Mouse (Mus musculus): ENCODE results near the gene Mief2. TPM values are rescaled to one million over a fixed set of nuclear protein-coding genes. Genes with fewer than 3 reads are reported as not detected.

Mief2 gene
- polyA plus RNA-seq, 1 experiment = 7.1 TPM

DNA sequence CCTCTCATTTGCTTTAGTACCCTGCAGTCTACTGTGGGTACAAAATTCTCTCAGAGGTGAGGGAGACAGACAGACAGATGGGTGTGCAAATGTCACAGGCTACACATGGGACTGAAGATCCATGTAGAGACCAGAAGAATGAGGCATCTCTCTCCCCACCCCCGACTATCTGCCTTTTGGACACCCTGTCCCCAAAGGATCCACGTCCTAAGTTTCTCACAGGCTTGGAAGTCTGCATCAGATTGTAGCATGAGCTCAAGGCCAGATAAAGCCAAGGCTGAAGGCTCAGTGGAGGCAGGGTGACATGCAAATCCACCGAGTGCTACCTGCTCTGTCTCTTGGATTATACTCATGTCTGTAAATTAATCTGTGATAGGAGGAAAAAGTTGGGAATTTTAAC is 8.3 kb downstream of the Mief2 start:
- Histone ChIP-seq H3K36me3 (ENCODE audit: control insufficient read depth, insufficient read depth, low read length, poor library complexity, severe bottlenecking) (no peaks in the 10 kb centered on the region; the same call in 1 of the 2 replicates), H3K27me3 (ENCODE audit: control insufficient read depth, insufficient read depth, low read length, poor library complexity, severe bottlenecking) (no peaks in the 10 kb centered on the region), H3K9ac (ENCODE audit: low read depth, poor library complexity, severe bottlenecking) (no peak overlapping the region), H3K9me3 (replicated peaks; ENCODE audit: control insufficient read depth, insufficient read depth, low read length, poor library complexity, severe bottlenecking) (no peaks in the 10 kb centered on the region), H3K27ac (ENCODE audit: insufficient read depth, low read length) (no peak overlapping the region), H3K4me1 (ENCODE audit: control insufficient read depth, insufficient read depth, low read length) (no peaks in the 10 kb centered on the region), H3K4me3 (ENCODE audit: low read depth, low read length) (no peak overlapping the region)
- no peak for TF ChIP-seq CTCF (IDR thresholded peaks at IDR 0.05; ENCODE audit: low read depth, low read length)
- no peak for TF ChIP-seq EP300 (IDR thresholded peaks at IDR 0.05; ENCODE audit: insufficient read depth, low read depth, low read length)
- no peak for TF ChIP-seq POLR2A (IDR thresholded peaks at IDR 0.05; ENCODE audit: insufficient read depth, low read length)

DNA sequence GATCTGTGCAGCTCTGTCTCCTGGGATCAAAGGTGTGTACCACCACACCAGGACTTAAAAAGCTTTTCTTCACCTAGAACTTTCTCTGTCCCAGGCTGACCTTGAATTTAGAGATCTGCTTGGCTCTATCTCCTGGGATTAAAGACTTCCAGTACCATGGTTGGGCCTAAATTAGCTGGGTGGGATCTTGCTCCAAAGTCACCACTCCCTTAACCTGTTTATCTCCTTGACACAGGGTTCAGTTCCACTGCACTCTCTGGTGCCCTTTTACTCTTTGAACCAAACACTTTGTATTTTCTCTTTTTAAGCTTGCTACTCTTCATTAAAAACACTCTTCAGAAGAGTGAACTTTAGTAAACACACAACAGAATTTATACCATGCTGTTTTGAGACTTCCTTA is 9.3 kb downstream of the Mief2 start:
- Histone ChIP-seq H3K4me3 (ENCODE audit: low read depth, low read length) (no peak overlapping the region), H3K27ac (ENCODE audit: insufficient read depth, low read length) (no peak overlapping the region), H3K27me3 (ENCODE audit: control insufficient read depth, insufficient read depth, low read length, poor library complexity, severe bottlenecking) (no peaks in the 10 kb centered on the region), H3K9me3 (replicated peaks; ENCODE audit: control insufficient read depth, insufficient read depth, low read length, poor library complexity, severe bottlenecking) (no peaks in the 10 kb centered on the region), H3K4me1 (ENCODE audit: control insufficient read depth, insufficient read depth, low read length) (no peaks in the 10 kb centered on the region), H3K9ac (ENCODE audit: low read depth, poor library complexity, severe bottlenecking) (no peak overlapping the region), H3K36me3 (ENCODE audit: control insufficient read depth, insufficient read depth, low read length, poor library complexity, severe bottlenecking) (no peaks in the 10 kb centered on the region; the same call in 1 of the 2 replicates)
- TF ChIP-seq CTCF (IDR thresholded peaks at IDR 0.05; ENCODE audit: low read depth, low read length) (no peak), POLR2A (IDR thresholded peaks at IDR 0.05; ENCODE audit: insufficient read depth, low read length) (no peak), EP300 (IDR thresholded peaks at IDR 0.05; ENCODE audit: insufficient read depth, low read depth, low read length) (no peak)

DNA sequence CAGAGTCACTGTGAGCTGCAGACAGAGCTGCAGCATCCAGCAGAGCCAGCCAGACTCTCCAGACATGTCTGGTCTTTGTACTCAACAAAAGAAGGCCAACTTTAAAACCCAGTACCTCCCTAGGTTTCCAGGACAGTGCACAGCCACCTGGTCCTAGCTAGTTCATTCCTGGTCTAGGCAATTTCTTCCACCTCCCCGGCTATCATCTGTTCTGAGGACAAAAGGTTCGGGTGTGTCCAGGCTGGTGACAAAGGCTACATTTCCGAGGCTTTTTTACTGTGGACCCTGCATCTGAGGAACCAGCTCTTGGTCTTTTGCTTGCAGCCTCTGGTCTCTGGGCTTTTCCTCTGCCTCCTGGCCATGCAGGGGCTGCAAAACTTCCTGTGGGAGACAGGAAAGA is 12.1 kb downstream of the Mief2 start:
- H3K27ac ChIP-seq (ENCODE audit: insufficient read depth, low read length) = peak overlapping the region; percentile 81
- TF ChIP-seq CTCF (IDR thresholded peaks at IDR 0.05; ENCODE audit: low read depth, low read length) (no peak), EP300 (IDR thresholded peaks at IDR 0.05; ENCODE audit: insufficient read depth, low read depth, low read length) (peak; percentile 72)
- no peaks in the 10 kb centered on the region for H3K9me3 ChIP-seq (replicated peaks; ENCODE audit: control insufficient read depth, insufficient read depth, low read length, poor library complexity, severe bottlenecking)
- H3K9ac ChIP-seq (ENCODE audit: low read depth, poor library complexity, severe bottlenecking) = no peak overlapping the region
- H3K27me3 ChIP-seq (ENCODE audit: control insufficient read depth, insufficient read depth, low read length, poor library complexity, severe bottlenecking) = no peaks in the 10 kb centered on the region
- H3K4me1 ChIP-seq (ENCODE audit: control insufficient read depth, insufficient read depth, low read length) = no peaks in the 10 kb centered on the region
- H3K36me3 ChIP-seq (ENCODE audit: control insufficient read depth, insufficient read depth, low read length, poor library complexity, severe bottlenecking) = peaks cover 8% of the 10 kb centered on the region
- H3K4me3 ChIP-seq (ENCODE audit: low read depth, low read length) = no peak overlapping the region

DNA sequence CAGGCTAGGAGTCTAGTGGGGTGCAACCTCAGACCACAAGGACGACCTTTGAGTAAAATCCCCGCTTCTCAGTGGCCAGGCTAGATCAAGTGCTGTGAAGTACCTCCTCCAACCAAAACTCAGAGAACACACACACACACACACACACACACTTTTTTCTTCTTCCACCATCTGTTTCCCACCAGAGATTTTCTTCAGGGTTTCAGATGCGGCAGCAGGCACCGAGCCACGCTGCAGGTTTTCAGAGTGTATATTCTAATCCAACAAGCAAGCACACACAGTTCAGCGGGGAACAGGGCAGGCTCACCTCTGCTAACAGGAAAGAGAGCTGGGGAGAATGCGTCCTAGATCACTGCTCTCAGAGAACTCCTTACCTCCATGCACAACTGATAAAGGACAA is 27.4 kb downstream of the Mief2 start:
- TF ChIP-seq POLR2A (IDR thresholded peaks at IDR 0.05; ENCODE audit: insufficient read depth, low read length) = no peak
- no peak for TF ChIP-seq CTCF (IDR thresholded peaks at IDR 0.05; ENCODE audit: low read depth, low read length)
- TF ChIP-seq EP300 (IDR thresholded peaks at IDR 0.05; ENCODE audit: insufficient read depth, low read depth, low read length) = no peak
- Histone ChIP-seq H3K9ac (ENCODE audit: low read depth, poor library complexity, severe bottlenecking) (no peak overlapping the region), H3K9me3 (replicated peaks; ENCODE audit: control insufficient read depth, insufficient read depth, low read length, poor library complexity, severe bottlenecking) (no peaks in the 10 kb centered on the region), H3K27me3 (ENCODE audit: control insufficient read depth, insufficient read depth, low read length, poor library complexity, severe bottlenecking) (no peaks in the 10 kb centered on the region), H3K36me3 (ENCODE audit: control insufficient read depth, insufficient read depth, low read length, poor library complexity, severe bottlenecking) (peaks cover 40% of the 10 kb centered on the region), H3K4me1 (ENCODE audit: control insufficient read depth, insufficient read depth, low read length) (no peaks in the 10 kb centered on the region), H3K27ac (ENCODE audit: insufficient read depth, low read length) (no peak overlapping the region), H3K4me3 (ENCODE audit: low read depth, low read length) (no peak overlapping the region)

DNA sequence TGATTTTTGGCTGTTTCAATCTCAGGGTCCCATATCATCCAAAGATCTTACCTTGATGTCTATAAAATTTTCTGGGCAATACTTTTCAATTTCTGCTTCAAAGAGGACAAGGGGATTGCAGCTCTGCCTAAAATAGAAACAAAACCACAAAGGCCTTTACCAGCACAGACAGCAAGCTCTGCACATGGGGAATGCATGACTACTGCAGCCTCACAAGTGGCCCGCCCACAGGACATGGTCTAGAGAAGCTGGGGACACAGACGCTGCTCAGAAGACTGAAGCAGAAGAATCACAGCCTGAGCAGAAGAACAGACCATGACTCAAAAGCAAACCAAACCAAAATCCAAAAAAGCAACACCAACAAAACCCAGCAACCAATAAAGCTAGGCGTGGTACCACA is 33.5 kb downstream of the Mief2 start:
- Histone ChIP-seq H3K4me1 (ENCODE audit: control insufficient read depth, insufficient read depth, low read length) (no peaks in the 10 kb centered on the region), H3K36me3 (ENCODE audit: control insufficient read depth, insufficient read depth, low read length, poor library complexity, severe bottlenecking) (peaks cover 11% of the 10 kb centered on the region)

DNA sequence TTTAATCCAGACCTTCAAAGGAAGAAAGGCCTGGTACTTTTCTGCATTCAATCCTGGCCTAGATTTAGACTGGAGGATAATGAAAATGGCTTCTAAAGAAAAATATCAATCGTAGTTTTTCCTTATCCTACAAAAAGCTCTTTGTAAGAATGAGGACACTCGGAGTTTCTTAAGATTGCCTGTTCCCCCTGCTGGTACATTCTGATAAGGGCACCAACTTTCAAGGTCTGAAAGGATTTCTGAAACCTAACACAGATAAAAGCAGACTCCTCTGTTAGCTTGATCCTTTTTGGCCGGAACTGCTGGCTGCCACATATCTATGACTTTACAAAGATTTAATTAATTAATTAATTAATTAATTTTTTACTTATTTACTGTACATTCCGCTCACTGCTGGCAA is 38.8 kb downstream of the Mief2 start:
- H3K27me3 ChIP-seq (ENCODE audit: control insufficient read depth, insufficient read depth, low read length, poor library complexity, severe bottlenecking) = no peaks in the 10 kb centered on the region
- no peak overlapping the region for H3K27ac ChIP-seq (ENCODE audit: insufficient read depth, low read length)
- TF ChIP-seq CTCF (IDR thresholded peaks at IDR 0.05; ENCODE audit: low read depth, low read length) (no peak), EP300 (IDR thresholded peaks at IDR 0.05; ENCODE audit: insufficient read depth, low read depth, low read length) (no peak), POLR2A (IDR thresholded peaks at IDR 0.05; ENCODE audit: insufficient read depth, low read length) (no peak)
- H3K4me1 ChIP-seq (ENCODE audit: control insufficient read depth, insufficient read depth, low read length) = no peaks in the 10 kb centered on the region
- H3K9ac ChIP-seq (ENCODE audit: low read depth, poor library complexity, severe bottlenecking) = no peak overlapping the region
- H3K9me3 ChIP-seq (replicated peaks; ENCODE audit: control insufficient read depth, insufficient read depth, low read length, poor library complexity, severe bottlenecking) = no peaks in the 10 kb centered on the region
- H3K4me3 ChIP-seq (ENCODE audit: low read depth, low read length) = no peak overlapping the region
- H3K36me3 ChIP-seq (ENCODE audit: control insufficient read depth, insufficient read depth, low read length, poor library complexity, severe bottlenecking) = no peaks in the 10 kb centered on the region

More for the DNA sequence above, 33.5 kb downstream of the Mief2 start:
- H3K9ac ChIP-seq (ENCODE audit: low read depth, poor library complexity, severe bottlenecking) = no peak overlapping the region
- no peaks in the 10 kb centered on the region for H3K9me3 ChIP-seq (replicated peaks; ENCODE audit: control insufficient read depth, insufficient read depth, low read length, poor library complexity, severe bottlenecking)
- no peak overlapping the region for H3K4me3 ChIP-seq (ENCODE audit: low read depth, low read length)
- H3K27ac ChIP-seq (ENCODE audit: insufficient read depth, low read length) = no peak overlapping the region
- TF ChIP-seq POLR2A (IDR thresholded peaks at IDR 0.05; ENCODE audit: insufficient read depth, low read length) = no peak
- no peak for TF ChIP-seq CTCF (IDR thresholded peaks at IDR 0.05; ENCODE audit: low read depth, low read length)
- no peak for TF ChIP-seq EP300 (IDR thresholded peaks at IDR 0.05; ENCODE audit: insufficient read depth, low read depth, low read length)
- no peaks in the 10 kb centered on the region for H3K27me3 ChIP-seq (ENCODE audit: control insufficient read depth, insufficient read depth, low read length, poor library complexity, severe bottlenecking)

Measured in ES-Bruce4 (cell line).